Mouse (Mus musculus) MEL (cell line): ENCODE measurements at regions not wholly inside any gene's neighbourhood (a gene's known extent, or its start where the extent isn't known, plus 50 kb on each side); places are given as distances from the start of the nearest gene placed in this dataset.

Experiments used
- DNase-seq: peaks from one replicate; pipeline ENCODE4 v3.0.0; 2011; ENCODE audit warnings: low read depth, low spot score
- H3K27ac ChIP-seq: 2 replicates; pipeline ENCODE4 v1.5.1; 2012; ENCODE audit warnings: low read depth, mild to moderate bottlenecking, control low read depth, low read length, moderate library complexity; ENCODE audit not compliant: control insufficient read depth
- H3K27me3 ChIP-seq, 2 experiments: fragments of 150-350 bp in 1 of 2; sonication (generic) in 1 of 2; 2 replicates each; pipeline ENCODE4 v1.6.1; 2012; ENCODE audit warnings: low read length in 2 of 2, mild to moderate bottlenecking in 2 of 2, improper control_type of control experiment in 1 of 2, moderate library complexity in 1 of 2; ENCODE audit not compliant: insufficient read depth in 2 of 2, control insufficient read depth in 1 of 2
- H3K36me3 ChIP-seq, 2 experiments: 2 replicates each; pipeline ENCODE4 v1.6.1; 2012 to 2014; ENCODE audit warnings: low read length in 2 of 2, improper control_type of control experiment in 1 of 2, inconsistent platforms in 1 of 2, mild to moderate bottlenecking in 1 of 2; ENCODE audit not compliant: insufficient read depth in 2 of 2, control insufficient read depth in 1 of 2
- H3K4me1 ChIP-seq, 2 experiments: fragments of 150-350 bp in 1 of 2; sonication (generic) in 1 of 2; 2 replicates each; pipeline ENCODE4 v1.6.1; 2012; ENCODE audit warnings: low read length in 2 of 2, improper control_type of control experiment in 1 of 2, mild to moderate bottlenecking in 1 of 2; ENCODE audit not compliant: insufficient read depth in 2 of 2, control insufficient read depth in 1 of 2
- H3K4me3 ChIP-seq, 2 experiments: fragments of 150-350 bp in 1 of 2; sonication (generic) in 1 of 2; 2 replicates each; pipeline ENCODE4 v1.5.1; 2012; ENCODE audit warnings: low read depth in 2 of 2, low read length in 2 of 2, mild to moderate bottlenecking in 2 of 2, moderate library complexity in 2 of 2, control low read depth in 1 of 2, improper control_type of control experiment in 1 of 2; ENCODE audit not compliant: control insufficient read depth in 1 of 2, insufficient read depth in 1 of 2
- H3K79me2 ChIP-seq: 2 replicates; pipeline ENCODE4 v1.6.1; 2012; ENCODE audit warnings: mild to moderate bottlenecking, low read length, moderate library complexity; ENCODE audit not compliant: control insufficient read depth, poor library complexity, insufficient read depth
- H3K9ac ChIP-seq: 2 replicates; pipeline ENCODE4 v1.6.1; 2012; ENCODE audit warnings: low read depth, mild to moderate bottlenecking, control low read depth, low read length, moderate library complexity; ENCODE audit not compliant: control insufficient read depth, poor library complexity, severe bottlenecking
- H3K9me3 ChIP-seq: fragments of 150-350 bp; sonication (generic); replicated peaks from 2 replicates; pipeline ENCODE4 v1.6.1; 2012; ENCODE audit warnings: mild to moderate bottlenecking, low read length, improper control_type of control experiment, moderate library complexity; ENCODE audit not compliant: insufficient read depth
- BHLHE40 ChIP-seq: IDR thresholded peaks from 2 replicates; pipeline ENCODE4 v1.6.1; 2012; ENCODE audit warnings: low read depth, mild to moderate bottlenecking, inconsistent platforms, low read length, improper control_type of control experiment, borderline replicate concordance
- CTCF ChIP-seq, 3 experiments: IDR thresholded peaks in 2 of 3; conservative IDR thresholded peaks in 1 of 3; 2 replicates each; pipeline ENCODE4 v1.5.1; 2011 to 2012; ENCODE audit warnings: low read length in 3 of 3, low read depth in 2 of 3, mild to moderate bottlenecking in 2 of 3, improper control_type of control experiment in 1 of 3, inconsistent platforms in 1 of 3, mixed read lengths in 1 of 3, moderate library complexity in 1 of 3; ENCODE audit not compliant: control insufficient read depth in 1 of 3, insufficient read depth in 1 of 3, poor library complexity in 1 of 3, severe bottlenecking in 1 of 3
- E2F4 ChIP-seq: IDR thresholded peaks from 2 replicates; pipeline ENCODE4 v1.6.1; 2011; ENCODE audit warnings: low read depth, low read length, improper control_type of control experiment, borderline replicate concordance
- ELF1 ChIP-seq: IDR thresholded peaks from 2 replicates; pipeline ENCODE4 v1.6.1; 2014; ENCODE audit warnings: low read depth, mild to moderate bottlenecking, inconsistent platforms, low read length, improper control_type of control experiment, moderate library complexity
- EP300 ChIP-seq, 2 experiments: IDR thresholded peaks; 2 replicates each; pipeline ENCODE4 v1.6.1; 2011; ENCODE audit warnings: improper control_type of control experiment in 2 of 2, low read length in 2 of 2, low read depth in 1 of 2, mild to moderate bottlenecking in 1 of 2
- HCFC1 ChIP-seq: IDR thresholded peaks from 2 replicates; pipeline ENCODE4 v1.6.1; 2012; ENCODE audit warnings: low read depth, mild to moderate bottlenecking, inconsistent platforms, low read length, improper control_type of control experiment, moderate library complexity
- MAFK ChIP-seq: IDR thresholded peaks from 2 replicates; pipeline ENCODE4 v1.6.1; 2011; ENCODE audit warnings: low read depth, mild to moderate bottlenecking, low read length, improper control_type of control experiment, borderline replicate concordance
- MAZ ChIP-seq: IDR thresholded peaks from 2 replicates; pipeline ENCODE4 v1.6.1; 2012; ENCODE audit warnings: low read depth, mild to moderate bottlenecking, inconsistent platforms, low read length, improper control_type of control experiment
- MEF2A ChIP-seq: IDR thresholded peaks from 2 replicates; pipeline ENCODE4 v1.6.1; 2014; ENCODE audit warnings: low read depth, mild to moderate bottlenecking, inconsistent platforms, low read length, improper control_type of control experiment; ENCODE audit not compliant: poor library complexity, insufficient replicate concordance, severe bottlenecking; ENCODE audit errors: extremely low read depth
- MYB ChIP-seq: IDR thresholded peaks from 2 replicates; pipeline ENCODE4 v1.6.1; 2011; ENCODE audit warnings: mild to moderate bottlenecking, low read depth, low read length, improper control_type of control experiment
- MYC ChIP-seq: IDR thresholded peaks from 2 replicates; pipeline ENCODE4 v1.6.1; 2011; ENCODE audit warnings: low read depth, mild to moderate bottlenecking, low read length, improper control_type of control experiment, moderate library complexity
- NRF1 ChIP-seq: IDR thresholded peaks from 2 replicates; pipeline ENCODE4 v1.6.1; 2014; ENCODE audit warnings: low read depth, mild to moderate bottlenecking, inconsistent platforms, low read length, improper control_type of control experiment, moderate library complexity; ENCODE audit not compliant: poor library complexity, insufficient read depth, severe bottlenecking
- POLR2AphosphoS2 ChIP-seq: IDR thresholded peaks from 2 replicates; pipeline ENCODE4 v1.6.1; 2011; ENCODE audit warnings: low read length, improper control_type of control experiment
- POLR2AphosphoS5 ChIP-seq: IDR thresholded peaks from 2 replicates; pipeline ENCODE4 v1.6.1; 2012; ENCODE audit warnings: low read depth, borderline replicate concordance, mild to moderate bottlenecking, inconsistent platforms, low read length, moderate library complexity, mixed read lengths
- RAD21 ChIP-seq: IDR thresholded peaks from 2 replicates; pipeline ENCODE4 v1.6.1; 2011; ENCODE audit warnings: mild to moderate bottlenecking, low read depth, low read length, improper control_type of control experiment
- RCOR1 ChIP-seq: IDR thresholded peaks from 2 replicates; pipeline ENCODE4 v1.6.1; 2012; ENCODE audit warnings: low read depth, mild to moderate bottlenecking, inconsistent platforms, low read length, improper control_type of control experiment
- SIN3A ChIP-seq: IDR thresholded peaks from 2 replicates; pipeline ENCODE4 v1.6.1; 2012; ENCODE audit warnings: low read length, improper control_type of control experiment, inconsistent platforms
- SMC3 ChIP-seq: IDR thresholded peaks from 2 replicates; pipeline ENCODE4 v1.6.1; 2011; ENCODE audit warnings: low read depth, low read length, improper control_type of control experiment
- TAL1 ChIP-seq: IDR thresholded peaks from 2 replicates; pipeline ENCODE4 v1.6.1; 2012; ENCODE audit warnings: mild to moderate bottlenecking, inconsistent platforms, low read length, moderate library complexity, mixed read lengths
- USF1 ChIP-seq: IDR thresholded peaks from 2 replicates; pipeline ENCODE4 v1.6.1; 2014; ENCODE audit warnings: low read depth, mild to moderate bottlenecking, inconsistent platforms, low read length, improper control_type of control experiment, moderate library complexity
- USF2 ChIP-seq, 2 experiments: IDR thresholded peaks; 2 replicates each; pipeline ENCODE4 v1.6.1; 2011 to 2012; ENCODE audit warnings: improper control_type of control experiment in 2 of 2, low read length in 2 of 2, borderline replicate concordance in 1 of 2, inconsistent platforms in 1 of 2, low read depth in 1 of 2, mild to moderate bottlenecking in 1 of 2; ENCODE audit not compliant: insufficient read depth in 1 of 2
- ZC3H11A ChIP-seq: IDR thresholded peaks from 2 replicates; pipeline ENCODE4 v1.6.1; 2012; ENCODE audit warnings: low read depth, mild to moderate bottlenecking, inconsistent platforms, low read length, improper control_type of control experiment
- ZKSCAN1 ChIP-seq: IDR thresholded peaks from 2 replicates; pipeline ENCODE4 v1.6.1; 2012; ENCODE audit warnings: low read depth, mild to moderate bottlenecking, inconsistent platforms, low read length, improper control_type of control experiment, moderate library complexity
- ZMIZ1 ChIP-seq: IDR thresholded peaks from 2 replicates; pipeline ENCODE4 v1.6.1; 2012; ENCODE audit warnings: low read depth, mild to moderate bottlenecking, inconsistent platforms, low read length, improper control_type of control experiment, moderate library complexity
- ZNF384 ChIP-seq: IDR thresholded peaks from 2 replicates; pipeline ENCODE4 v1.6.1; 2012; ENCODE audit warnings: low read depth, mild to moderate bottlenecking, inconsistent platforms, low read length, improper control_type of control experiment

GRCm38 (mm10) chr1:88954784-88955183, 115.4 kb upstream of the Sh3bp4 start:
- H3K9me3 ChIP-seq: no peaks in the 10 kb centered on the region
- H3K4me3 ChIP-seq: no peak overlapping the region
- H3K79me2 ChIP-seq: no peaks in the 10 kb centered on the region
- no peaks in the 10 kb centered on the region for H3K36me3 ChIP-seq
- DNase-seq: no peak
- H3K27ac ChIP-seq: no peak overlapping the region
- no peak for TF ChIP-seq POLR2AphosphoS2
- TF ChIP-seq SMC3: no peak
- no peak for TF ChIP-seq USF2 (IDR thresholded peaks at IDR 0.05; ENCODE audit: borderline replicate concordance in 1 of 2, insufficient read depth in 1 of 2, low read depth in 1 of 2, low read length in 2 of 2)
- TF ChIP-seq CTCF (IDR thresholded peaks at IDR 0.05 in 2 of 3, conservative IDR thresholded peaks at IDR 0.05 in 1 of 3; ENCODE audit: control insufficient read depth in 1 of 3, insufficient read depth in 1 of 3, low read depth in 2 of 3, low read length in 3 of 3, poor library complexity in 1 of 3, severe bottlenecking in 1 of 3): no peak
- TF ChIP-seq USF1: no peak
- no peak for TF ChIP-seq MAZ
- no peak for TF ChIP-seq TAL1
- TF ChIP-seq ZNF384: no peak
- no peak for TF ChIP-seq MYB
- no peak for TF ChIP-seq RCOR1
- TF ChIP-seq ZKSCAN1: no peak
- TF ChIP-seq MYC: no peak
- H3K4me1 ChIP-seq: no peaks in the 10 kb centered on the region
- H3K9ac ChIP-seq: no peak overlapping the region
- H3K27me3 ChIP-seq: no peaks in the 10 kb centered on the region

DNA sequence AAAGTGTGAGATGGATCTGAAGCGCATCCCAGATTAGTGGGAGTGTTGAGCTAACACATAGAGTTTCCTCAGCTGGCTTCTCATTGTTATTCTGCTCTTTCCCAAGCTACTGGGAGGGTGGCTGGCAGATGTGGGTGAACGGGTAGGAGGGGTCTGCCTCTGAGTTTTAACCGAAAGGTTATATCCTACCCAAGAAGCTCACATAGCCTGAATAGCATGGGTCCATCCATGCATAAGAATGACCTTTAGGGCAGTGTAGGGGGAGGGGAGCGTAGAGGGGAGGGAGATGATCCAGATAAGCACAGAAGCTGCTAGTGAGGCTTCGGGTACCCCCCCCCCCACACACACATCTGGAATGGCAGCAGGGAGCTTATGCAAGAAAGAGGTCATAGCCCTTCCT, 113.2 kb upstream of the Sh3bp4 start:
- no peaks in the 10 kb centered on the region for H3K9me3 ChIP-seq
- TF ChIP-seq EP300 (IDR thresholded peaks at IDR 0.05; ENCODE audit: low read depth in 1 of 2, low read length in 2 of 2) (no peak), ELF1 (no peak), RCOR1 (no peak)
- H3K27me3 ChIP-seq: no peaks in the 10 kb centered on the region
- no peak overlapping the region for H3K9ac ChIP-seq
- H3K4me3 ChIP-seq: no peak overlapping the region
- no peaks in the 10 kb centered on the region for H3K36me3 ChIP-seq
- H3K79me2 ChIP-seq: no peaks in the 10 kb centered on the region
- no peak overlapping the region for H3K27ac ChIP-seq
- no peaks in the 10 kb centered on the region for H3K4me1 ChIP-seq
- no peak for DNase-seq

DNA sequence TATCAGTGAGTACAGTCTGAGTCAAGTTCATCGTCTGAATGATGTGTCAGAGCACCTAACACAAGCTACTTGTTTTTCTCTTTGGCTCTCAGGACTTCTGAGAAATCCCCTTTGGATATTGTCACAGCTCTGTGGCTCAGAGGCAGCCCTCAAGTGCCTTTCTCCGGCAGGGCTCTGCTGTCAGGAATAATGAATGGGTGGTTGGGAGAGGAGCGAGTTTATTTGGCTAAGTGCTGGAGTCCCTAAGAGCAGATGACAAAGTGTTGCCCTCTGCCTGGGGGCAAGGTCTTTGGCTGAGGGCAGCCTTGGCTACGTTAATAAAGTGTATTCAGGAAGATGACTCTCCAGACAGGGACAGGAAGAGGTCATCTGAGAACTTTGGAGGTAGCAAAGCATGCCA, 110.5 kb upstream of the Sh3bp4 start:
- Histone ChIP-seq H3K9me3 (no peaks in the 10 kb centered on the region), H3K9ac (no peak overlapping the region), H3K27me3 (no peaks in the 10 kb centered on the region), H3K4me1 (no peaks in the 10 kb centered on the region), H3K27ac (no peak overlapping the region), H3K4me3 (no peak overlapping the region), H3K79me2 (no peaks in the 10 kb centered on the region), H3K36me3 (no peaks in the 10 kb centered on the region)
- no peak for DNase-seq
- TF ChIP-seq NRF1 (no peak), RAD21 (no peak), BHLHE40 (no peak), MAZ (no peak), ZC3H11A (no peak), SMC3 (no peak), MAFK (no peak), POLR2AphosphoS5 (no peak), TAL1 (no peak), EP300 (IDR thresholded peaks at IDR 0.05; ENCODE audit: low read depth in 1 of 2, low read length in 2 of 2) (no peak), RCOR1 (no peak), ZMIZ1 (no peak), HCFC1 (no peak), MEF2A (no peak), SIN3A (no peak), E2F4 (no peak), ZNF384 (no peak), POLR2AphosphoS2 (no peak)
